Mouse (Mus musculus) kidney, postnatal 14 days (tissue): ENCODE data around the gene A830031A19Rik.

ENCODE experiments used
- DNase-seq: peaks from one replicate; pipeline ENCODE4 v3.0.0; 2022; ENCODE audit warnings: mixed read lengths

A830031A19Rik gene

GRCm38 (mm10) chr11:24076821-24077730 lies 2.2 kb upstream of the A830031A19Rik start:
- peak; percentile 52 for DNase-seq

GRCm38 (mm10) chr11:24076127-24076650 lies 1.3 kb upstream of the A830031A19Rik start:
- DNase-seq: peak; percentile 63

GRCm38 (mm10) chr11:24075486-24076126 lies 752 bp upstream of the A830031A19Rik start:
- DNase-seq: no peak

- no peak for DNase-seq
Observed at GRCm38 (mm10) chr11:24074021-24074591, 748 bp downstream of the A830031A19Rik start.

GRCm38 (mm10) chr11:24065313-24065712 lies 9.5 kb downstream of the A830031A19Rik start:
- no peak for DNase-seq

- no peak for DNase-seq
Observed at GRCm38 (mm10) chr11:24064221-24064620, 10.6 kb downstream of the A830031A19Rik start.

GRCm38 (mm10) chr11:24062495-24063096 lies 12.3 kb downstream of the A830031A19Rik start:
- DNase-seq: no peak

- DNase-seq: no peak
Observed at GRCm38 (mm10) chr11:24061819-24062218, 13.0 kb downstream of the A830031A19Rik start.

GRCm38 (mm10) chr11:24060428-24060827 lies 14.4 kb downstream of the A830031A19Rik start:
- no peak for DNase-seq

GRCm38 (mm10) chr11:24059137-24059536 lies 15.7 kb downstream of the A830031A19Rik start:
- no peak for DNase-seq

GRCm38 (mm10) chr11:24052882-24053281 lies 22.0 kb downstream of the A830031A19Rik start:
- DNase-seq: no peak

- DNase-seq: no peak
Observed at GRCm38 (mm10) chr11:24050032-24050757, 24.7 kb downstream of the A830031A19Rik start.

GRCm38 (mm10) chr11:24049226-24050031 lies 25.4 kb downstream of the A830031A19Rik start:
- peak; percentile 75 for DNase-seq

GRCm38 (mm10) chr11:24044025-24044424 lies 30.8 kb downstream of the A830031A19Rik start:
- DNase-seq: no peak

- no peak for DNase-seq
Observed at GRCm38 (mm10) chr11:24020760-24021159, 54.1 kb downstream of the A830031A19Rik start.

- DNase-seq: no peak
Observed at GRCm38 (mm10) chr11:24018783-24019182, 56.1 kb downstream of the A830031A19Rik start.

GRCm38 (mm10) chr11:24016647-24017179 lies 58.1 kb downstream of the A830031A19Rik start:
- DNase-seq: no peak

- DNase-seq: no peak
Observed at GRCm38 (mm10) chr11:24016049-24016448, 58.8 kb downstream of the A830031A19Rik start.

GRCm38 (mm10) chr11:24014642-24015041 lies 60.2 kb downstream of the A830031A19Rik start:
- DNase-seq: no peak

- DNase-seq: no peak
Observed at GRCm38 (mm10) chr11:24012301-24012700, 62.6 kb downstream of the A830031A19Rik start.

- no peak for DNase-seq
Observed at GRCm38 (mm10) chr11:24008976-24009375, 65.9 kb downstream of the A830031A19Rik start.
